Mouse (Mus musculus): ENCODE measurements around the gene Ifrd1. TPM values are rescaled to one million over a fixed set of nuclear protein-coding genes. Genes with fewer than 3 reads are reported as not detected.

Ifrd1 gene
- polyA plus RNA-seq, 1 experiment from 2014 or later, result 92.3 TPM

DNA sequence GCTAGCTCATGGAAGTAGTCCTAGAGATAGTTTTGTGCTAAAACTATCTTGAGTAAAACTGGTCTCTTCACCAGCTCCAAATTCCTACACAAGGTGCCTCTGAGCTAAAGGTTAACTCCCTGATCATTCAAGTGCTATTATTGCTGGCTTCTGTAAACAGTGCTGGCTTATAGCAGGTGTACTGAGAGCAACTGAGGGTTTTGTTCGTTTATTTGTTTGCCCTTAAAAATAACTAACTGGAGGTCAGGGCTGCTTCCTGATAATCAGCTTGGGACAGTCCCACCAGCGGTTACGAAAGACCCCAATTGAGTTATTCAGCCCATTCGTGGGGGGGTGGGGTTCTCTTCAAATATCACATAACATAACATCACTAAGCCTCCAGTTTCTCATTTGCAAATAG, 920 bp downstream of the Ifrd1 start:
- no peaks in the 10 kb centered on the region for H3K36me3 ChIP-seq (ENCODE audit: control insufficient read depth, insufficient read depth, low read length)
- WGBS, result 43% methylated on average over 4 of the region's 4 CpGs
- no peak overlapping the region for H3K9ac ChIP-seq (ENCODE audit: low read length)
- H3K4me3 ChIP-seq (replicated peaks; ENCODE audit: low read length), result no peak overlapping the region
- H3K4me2 ChIP-seq (ENCODE audit: low read depth, low read length), result no peak overlapping the region
- no peaks in the 10 kb centered on the region for H3K27me3 ChIP-seq (ENCODE audit: control insufficient read depth, insufficient read depth, low read length)
- no peaks in the 10 kb centered on the region for H3K9me3 ChIP-seq (replicated peaks; ENCODE audit: control insufficient read depth, low read length)
- peak overlapping the region; percentile 30; the same call in 1 of the 2 replicates for H3K27ac ChIP-seq (ENCODE audit: low read length)
- H3K4me1 ChIP-seq (ENCODE audit: control insufficient read depth, insufficient read depth, low read length), result peaks cover 8% of the 10 kb centered on the region; the same call in 1 of the 2 replicates
- ATAC-seq (ENCODE audit: insufficient read depth, low FRiP score), result no peak

DNA sequence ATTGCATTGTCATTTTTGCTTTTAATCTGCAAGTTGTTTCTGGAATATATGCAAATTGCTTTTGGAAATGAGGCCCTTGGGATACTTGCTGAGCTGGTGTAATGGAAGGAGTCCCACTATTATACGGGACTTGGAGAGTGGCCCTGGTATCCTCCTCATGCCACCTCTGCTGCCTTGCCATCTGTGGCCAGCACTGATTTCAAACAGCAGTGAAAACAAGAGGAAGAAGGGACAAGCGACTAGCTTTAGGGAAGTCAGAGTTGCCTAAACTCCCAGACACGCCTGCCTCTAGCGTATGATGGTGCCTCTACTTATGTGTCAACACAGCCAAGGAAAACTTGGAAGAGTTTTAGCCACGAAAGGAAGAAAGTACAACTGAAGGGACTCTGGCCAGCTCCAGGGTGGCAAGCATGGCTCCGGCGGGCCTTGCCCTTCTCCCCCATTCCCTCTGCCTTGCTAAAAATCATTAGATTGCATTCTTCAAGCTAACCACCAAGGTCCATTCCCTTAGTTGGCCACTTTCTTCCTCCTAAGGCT, 2.8 kb downstream of the Ifrd1 start:
- no peak overlapping the region for H3K4me2 ChIP-seq (ENCODE audit: low read depth, low read length)
- no peak for ATAC-seq (ENCODE audit: insufficient read depth, low FRiP score)
- no peaks in the 10 kb centered on the region for H3K27me3 ChIP-seq (ENCODE audit: control insufficient read depth, insufficient read depth, low read length)
- H3K9ac ChIP-seq (ENCODE audit: low read length), result no peak overlapping the region
- no peak overlapping the region for H3K4me3 ChIP-seq (replicated peaks; ENCODE audit: low read length)
- H3K36me3 ChIP-seq (ENCODE audit: control insufficient read depth, insufficient read depth, low read length), result no peaks in the 10 kb centered on the region
- H3K9me3 ChIP-seq (replicated peaks; ENCODE audit: control insufficient read depth, low read length), result no peaks in the 10 kb centered on the region
- WGBS, result 82% methylated on average over 7 of the region's 7 CpGs
- no peak overlapping the region for H3K27ac ChIP-seq (ENCODE audit: low read length)
- H3K4me1 ChIP-seq (ENCODE audit: control insufficient read depth, insufficient read depth, low read length), result peaks cover 8% of the 10 kb centered on the region; the same call in 1 of the 2 replicates

DNA sequence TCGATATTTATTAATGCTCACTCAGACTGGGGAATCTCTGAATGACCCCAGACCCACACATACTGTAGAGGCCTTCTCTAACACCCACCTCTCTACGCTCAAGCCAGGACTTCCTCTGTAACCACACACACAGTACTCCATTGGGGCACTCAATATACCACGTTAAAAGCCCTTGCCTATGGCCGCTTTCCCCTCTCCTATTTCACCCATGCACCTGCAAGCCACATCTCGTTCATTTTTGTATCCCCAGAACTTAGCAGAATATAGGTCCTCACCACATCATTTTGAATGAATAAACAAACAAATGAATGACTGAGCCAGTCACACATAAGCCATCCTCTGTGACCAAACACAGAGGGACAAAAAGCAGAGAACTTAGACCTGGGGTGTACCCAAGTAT, 3.4 kb downstream of the Ifrd1 start:
- no peaks in the 10 kb centered on the region for H3K36me3 ChIP-seq (ENCODE audit: control insufficient read depth, insufficient read depth, low read length)
- H3K4me1 ChIP-seq (ENCODE audit: control insufficient read depth, insufficient read depth, low read length), result peaks cover 8% of the 10 kb centered on the region; the same call in 1 of the 2 replicates
- no peak overlapping the region for H3K9ac ChIP-seq (ENCODE audit: low read length)
- no peak overlapping the region for H3K4me2 ChIP-seq (ENCODE audit: low read depth, low read length)
- WGBS, result 87% methylated on average over 5 of the region's 5 CpGs
- ATAC-seq (ENCODE audit: insufficient read depth, low FRiP score), result no peak
- H3K9me3 ChIP-seq (replicated peaks; ENCODE audit: control insufficient read depth, low read length), result no peaks in the 10 kb centered on the region
- H3K4me3 ChIP-seq (replicated peaks; ENCODE audit: low read length), result no peak overlapping the region
- no peaks in the 10 kb centered on the region for H3K27me3 ChIP-seq (ENCODE audit: control insufficient read depth, insufficient read depth, low read length)
- no peak overlapping the region for H3K27ac ChIP-seq (ENCODE audit: low read length)

DNA sequence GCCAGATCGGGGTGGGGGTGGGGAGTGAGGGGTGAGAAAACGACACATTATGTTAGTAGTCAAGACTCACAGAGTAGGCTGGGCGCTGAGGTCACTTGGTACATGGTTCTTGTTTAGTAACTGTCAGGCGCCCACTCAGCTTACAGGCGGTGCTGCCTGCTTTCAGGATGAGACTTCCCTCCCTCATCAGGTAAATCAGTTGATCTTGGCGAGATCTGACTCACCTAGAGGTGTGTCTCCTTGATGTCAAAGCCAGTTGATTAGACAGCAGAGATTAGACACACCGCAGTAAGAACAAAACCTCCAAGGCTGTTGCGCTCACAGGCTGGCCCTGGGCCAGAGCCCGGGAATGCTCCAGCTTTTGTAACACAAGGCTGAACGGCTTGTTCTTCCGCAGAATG, 4.5 kb downstream of the Ifrd1 start:
- no peaks in the 10 kb centered on the region for H3K36me3 ChIP-seq (ENCODE audit: control insufficient read depth, insufficient read depth, low read length)
- ATAC-seq (ENCODE audit: insufficient read depth, low FRiP score), result peak; percentile 45; the same call in 1 of the 2 replicates
- peak overlapping the region; percentile 23; the same call in 1 of the 2 replicates for H3K4me2 ChIP-seq (ENCODE audit: low read depth, low read length)
- H3K4me3 ChIP-seq (replicated peaks; ENCODE audit: low read length), result no peak overlapping the region
- WGBS, result 28% methylated on average over 11 of the region's 11 CpGs
- H3K9ac ChIP-seq (ENCODE audit: low read length), result no peak overlapping the region
- no peak overlapping the region for H3K27ac ChIP-seq (ENCODE audit: low read length)
- H3K9me3 ChIP-seq (replicated peaks; ENCODE audit: control insufficient read depth, low read length), result no peaks in the 10 kb centered on the region
- no peaks in the 10 kb centered on the region for H3K27me3 ChIP-seq (ENCODE audit: control insufficient read depth, insufficient read depth, low read length)
- peaks cover 8% of the 10 kb centered on the region; the same call in 1 of the 2 replicates for H3K4me1 ChIP-seq (ENCODE audit: control insufficient read depth, insufficient read depth, low read length)

DNA sequence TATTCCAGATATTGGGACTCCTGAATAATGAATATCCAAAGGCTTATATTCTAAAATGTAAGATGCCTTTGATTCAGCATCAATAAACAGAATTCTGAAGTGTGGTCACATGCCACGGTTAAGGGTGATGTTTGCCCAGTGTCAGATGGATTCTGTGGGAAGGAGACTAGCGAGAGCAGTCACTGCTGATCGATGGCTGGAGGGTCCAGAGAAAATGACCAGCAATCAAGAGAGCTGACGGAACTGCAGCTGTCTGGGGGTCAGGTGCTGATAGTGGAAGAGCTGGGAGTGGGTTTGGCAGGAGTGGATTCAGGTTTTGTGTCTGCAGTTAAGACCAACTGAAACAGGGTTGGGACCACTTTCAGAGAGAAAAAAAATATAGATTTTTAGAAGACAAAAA, 5.1 kb downstream of the Ifrd1 start:
- no peak overlapping the region for H3K27ac ChIP-seq (ENCODE audit: low read length)
- no peaks in the 10 kb centered on the region for H3K27me3 ChIP-seq (ENCODE audit: control insufficient read depth, insufficient read depth, low read length)
- no peak overlapping the region for H3K4me2 ChIP-seq (ENCODE audit: low read depth, low read length)
- ATAC-seq (ENCODE audit: insufficient read depth, low FRiP score), result no peak
- H3K4me1 ChIP-seq (ENCODE audit: control insufficient read depth, insufficient read depth, low read length), result peaks cover 8% of the 10 kb centered on the region; the same call in 1 of the 2 replicates
- no peaks in the 10 kb centered on the region for H3K36me3 ChIP-seq (ENCODE audit: control insufficient read depth, insufficient read depth, low read length)
- WGBS, result 63% methylated on average over 4 of the region's 4 CpGs
- H3K4me3 ChIP-seq (replicated peaks; ENCODE audit: low read length), result no peak overlapping the region
- H3K9me3 ChIP-seq (replicated peaks; ENCODE audit: control insufficient read depth, low read length), result no peaks in the 10 kb centered on the region
- no peak overlapping the region for H3K9ac ChIP-seq (ENCODE audit: low read length)

DNA sequence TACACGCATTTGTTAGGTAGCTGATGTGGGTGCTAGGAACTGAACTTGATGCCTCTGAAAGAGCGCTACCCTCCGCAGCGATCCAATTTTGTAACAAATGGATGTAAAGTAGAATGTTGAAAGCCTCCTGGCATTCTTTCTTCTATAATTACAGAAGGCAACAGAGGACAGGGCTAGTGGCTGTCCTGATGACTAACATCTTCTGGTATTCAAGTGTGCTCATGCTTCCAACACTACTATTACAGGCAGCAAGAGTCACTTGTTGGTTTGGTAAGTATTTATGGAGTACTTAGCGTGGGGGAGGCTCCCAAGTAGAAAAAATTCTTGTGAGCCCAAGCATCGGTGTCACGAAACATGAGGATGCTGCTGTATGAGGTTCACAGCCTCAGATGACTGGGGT, 9.1 kb downstream of the Ifrd1 start:
- Histone ChIP-seq H3K4me1 (ENCODE audit: control insufficient read depth, insufficient read depth, low read length) (no peaks in the 10 kb centered on the region), H3K27ac (ENCODE audit: low read length) (no peak overlapping the region), H3K36me3 (ENCODE audit: control insufficient read depth, insufficient read depth, low read length) (no peaks in the 10 kb centered on the region), H3K27me3 (ENCODE audit: control insufficient read depth, insufficient read depth, low read length) (no peaks in the 10 kb centered on the region), H3K9me3 (replicated peaks; ENCODE audit: control insufficient read depth, low read length) (no peaks in the 10 kb centered on the region), H3K4me3 (replicated peaks; ENCODE audit: low read length) (no peak overlapping the region), H3K4me2 (ENCODE audit: low read depth, low read length) (no peak overlapping the region), H3K9ac (ENCODE audit: low read length) (no peak overlapping the region)
- WGBS, result 91% methylated on average over 7 of the region's 7 CpGs
- ATAC-seq (ENCODE audit: insufficient read depth, low FRiP score), result no peak

DNA sequence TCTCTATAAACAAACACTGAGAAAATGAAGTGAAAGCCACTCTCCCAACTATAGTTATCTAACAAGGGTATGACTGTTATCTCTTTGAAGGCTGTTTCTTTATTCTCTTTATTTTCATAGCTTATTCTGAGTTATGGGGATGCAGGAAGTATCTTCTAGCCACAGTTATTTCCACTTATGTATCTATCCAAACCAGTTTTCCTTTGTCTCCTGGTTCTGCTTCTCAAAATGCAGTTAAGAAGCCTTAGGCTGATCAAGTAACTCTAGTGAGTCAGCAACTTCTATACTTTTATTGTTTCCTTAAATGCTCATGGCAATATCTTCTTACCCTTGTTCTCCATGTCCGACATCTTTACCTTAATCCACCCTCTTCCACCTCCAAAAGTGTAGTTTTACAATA, 16.1 kb downstream of the Ifrd1 start:
- Histone ChIP-seq H3K4me2 (ENCODE audit: low read depth, low read length) (no peak overlapping the region), H3K27me3 (ENCODE audit: control insufficient read depth, insufficient read depth, low read length) (no peaks in the 10 kb centered on the region), H3K4me1 (ENCODE audit: control insufficient read depth, insufficient read depth, low read length) (no peaks in the 10 kb centered on the region), H3K36me3 (ENCODE audit: control insufficient read depth, insufficient read depth, low read length) (no peaks in the 10 kb centered on the region), H3K9me3 (replicated peaks; ENCODE audit: control insufficient read depth, low read length) (no peaks in the 10 kb centered on the region), H3K9ac (ENCODE audit: low read length) (no peak overlapping the region), H3K27ac (ENCODE audit: low read length) (no peak overlapping the region), H3K4me3 (replicated peaks; ENCODE audit: low read length) (no peak overlapping the region)
- 83% methylated on average over 1 of the region's 1 CpGs for WGBS
- ATAC-seq (ENCODE audit: insufficient read depth, low FRiP score), result no peak

DNA sequence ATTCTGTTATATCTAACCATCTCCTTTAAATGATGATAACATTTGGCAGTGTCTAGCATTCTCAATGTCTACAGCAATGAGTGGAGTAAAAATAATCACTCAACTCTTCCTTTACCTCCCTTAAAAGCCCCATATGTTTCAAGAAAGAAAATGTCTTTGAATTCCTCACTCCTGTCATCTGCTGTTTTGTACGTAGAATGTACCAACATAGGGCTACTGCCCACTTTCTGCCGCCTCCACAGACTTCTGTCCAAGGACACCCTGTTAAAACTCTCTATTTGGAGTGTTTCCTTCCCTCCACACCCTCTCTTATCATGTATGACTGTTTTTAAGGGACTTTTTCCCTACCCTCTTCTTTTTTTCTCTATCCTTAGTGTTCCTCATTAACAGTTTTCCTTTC, 16.7 kb downstream of the Ifrd1 start:
- H3K4me3 ChIP-seq (replicated peaks; ENCODE audit: low read length), result no peak overlapping the region
- WGBS, result 74% methylated on average over 2 of the region's 2 CpGs
- H3K4me2 ChIP-seq (ENCODE audit: low read depth, low read length), result no peak overlapping the region
- no peaks in the 10 kb centered on the region for H3K36me3 ChIP-seq (ENCODE audit: control insufficient read depth, insufficient read depth, low read length)
- H3K9me3 ChIP-seq (replicated peaks; ENCODE audit: control insufficient read depth, low read length), result no peaks in the 10 kb centered on the region
- no peak overlapping the region for H3K9ac ChIP-seq (ENCODE audit: low read length)
- H3K27me3 ChIP-seq (ENCODE audit: control insufficient read depth, insufficient read depth, low read length), result no peaks in the 10 kb centered on the region
- H3K4me1 ChIP-seq (ENCODE audit: control insufficient read depth, insufficient read depth, low read length), result no peaks in the 10 kb centered on the region
- ATAC-seq (ENCODE audit: insufficient read depth, low FRiP score), result no peak
- no peak overlapping the region for H3K27ac ChIP-seq (ENCODE audit: low read length)

DNA sequence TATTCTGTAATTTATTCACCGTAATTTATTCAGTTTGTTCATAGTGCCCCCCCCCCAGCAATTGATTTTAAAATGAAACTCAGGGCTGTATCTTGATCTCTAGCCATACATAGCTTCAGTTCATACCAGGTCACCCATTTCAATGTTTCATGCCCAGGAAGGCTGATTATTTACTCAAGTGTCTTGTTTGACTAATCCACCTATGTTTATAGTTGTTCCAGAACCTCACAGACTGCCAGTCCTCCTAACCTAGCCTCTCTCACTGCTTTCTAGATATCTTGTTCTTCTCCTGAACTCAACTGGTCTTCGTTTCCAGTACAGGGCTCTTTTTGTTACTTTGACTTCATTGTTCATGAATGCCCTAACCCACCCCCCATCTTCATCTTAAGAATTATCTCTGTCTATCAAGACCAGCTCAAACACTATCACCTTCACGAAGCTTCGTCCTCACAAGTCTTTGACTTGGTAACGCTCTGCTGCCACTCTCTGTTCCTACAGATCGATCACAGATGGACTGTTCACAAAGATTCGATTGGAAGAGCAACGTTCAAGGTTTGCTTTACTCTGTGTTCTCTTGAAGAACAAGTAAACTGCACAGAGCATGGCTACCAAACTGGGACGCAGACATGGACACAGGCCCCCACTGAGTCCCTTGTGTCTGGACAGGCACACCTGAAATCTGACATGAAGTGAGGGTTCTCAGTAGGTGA, 24.0 kb downstream of the Ifrd1 start:
- H3K36me3 ChIP-seq (ENCODE audit: control insufficient read depth, insufficient read depth, low read length), result no peaks in the 10 kb centered on the region
- no peak for ATAC-seq (ENCODE audit: insufficient read depth, low FRiP score)
- H3K27ac ChIP-seq (ENCODE audit: low read length), result no peak overlapping the region
- no peaks in the 10 kb centered on the region for H3K9me3 ChIP-seq (replicated peaks; ENCODE audit: control insufficient read depth, low read length)
- H3K9ac ChIP-seq (ENCODE audit: low read length), result no peak overlapping the region
- 88% methylated on average over 9 of the region's 9 CpGs for WGBS
- H3K27me3 ChIP-seq (ENCODE audit: control insufficient read depth, insufficient read depth, low read length), result no peaks in the 10 kb centered on the region
- no peak overlapping the region for H3K4me3 ChIP-seq (replicated peaks; ENCODE audit: low read length)
- no peak overlapping the region for H3K4me2 ChIP-seq (ENCODE audit: low read depth, low read length)
- H3K4me1 ChIP-seq (ENCODE audit: control insufficient read depth, insufficient read depth, low read length), result peaks cover 9% of the 10 kb centered on the region

Measured in stomach, embryonic 16.5 days (tissue).